Mouse (Mus musculus): ENCODE measurements at regions not wholly inside any gene's neighbourhood (a gene's known extent, or its start where the extent isn't known, plus 50 kb on each side); places are given as distances from the start of the nearest gene placed in this dataset.

DNA sequence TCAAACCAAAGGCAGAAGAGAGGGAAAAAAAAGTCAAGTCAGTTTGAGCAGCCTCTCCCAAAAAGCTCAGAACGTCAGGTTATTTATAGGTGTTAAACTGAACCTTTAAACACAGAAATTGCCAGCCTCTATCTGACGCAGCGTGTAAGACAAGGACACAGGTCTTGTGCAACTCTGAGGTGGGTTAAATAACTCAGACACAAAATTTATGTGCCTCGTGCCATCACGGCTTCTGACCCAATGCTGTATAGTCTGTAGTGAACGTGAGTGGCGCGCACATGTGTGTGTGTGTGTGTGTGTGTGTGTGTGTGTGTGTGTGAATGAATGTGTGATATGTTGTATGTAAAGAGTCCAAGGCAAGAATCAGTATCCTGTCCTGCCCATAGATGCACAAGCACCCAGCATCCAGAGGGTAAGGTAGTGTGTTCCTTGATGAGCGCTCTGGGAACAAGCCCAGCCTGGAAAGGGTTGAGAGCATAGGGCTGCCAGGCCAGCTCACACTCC lies 172.8 kb downstream of the Efnb2 start:
- H3K4me1 ChIP-seq (ENCODE audit: control insufficient read depth in 1 of 2, insufficient read depth in 2 of 2, low read length in 2 of 2), result no peaks in the 10 kb centered on the region
- no peaks in the 10 kb centered on the region for H3K36me3 ChIP-seq (ENCODE audit: control insufficient read depth in 1 of 2, insufficient read depth in 2 of 2, low read length in 2 of 2)
- TF ChIP-seq UBTF (IDR thresholded peaks at IDR 0.05; ENCODE audit: borderline replicate concordance, insufficient read depth, low read depth, low read length) (no peak), CHD2 (IDR thresholded peaks at IDR 0.05; ENCODE audit: low read length) (no peak), ZKSCAN1 (IDR thresholded peaks at IDR 0.05; ENCODE audit: low read depth, low read length) (no peak), NRF1 (IDR thresholded peaks at IDR 0.05; ENCODE audit: insufficient read depth, low read depth, low read length, poor library complexity, severe bottlenecking) (no peak), ZNF384 (IDR thresholded peaks at IDR 0.05; ENCODE audit: low read depth, low read length) (no peak), SMC3 (IDR thresholded peaks at IDR 0.05; ENCODE audit: low read depth, low read length) (no peak), E2F4 (IDR thresholded peaks at IDR 0.05; ENCODE audit: borderline replicate concordance, low read depth, low read length) (no peak), TAL1 (IDR thresholded peaks at IDR 0.05; ENCODE audit: low read length) (no peak), MXI1 (IDR thresholded peaks at IDR 0.05; ENCODE audit: low read depth, low read length) (no peak), MAFK (IDR thresholded peaks at IDR 0.05; ENCODE audit: borderline replicate concordance, low read depth, low read length) (no peak), EP300 (IDR thresholded peaks at IDR 0.05; ENCODE audit: low read depth in 1 of 2, low read length in 2 of 2) (no peak), JUND (IDR thresholded peaks at IDR 0.05; ENCODE audit: low read depth, low read length) (no peak), ZMIZ1 (IDR thresholded peaks at IDR 0.05; ENCODE audit: low read depth, low read length) (no peak), ETS1 (IDR thresholded peaks at IDR 0.05; ENCODE audit: low read depth, low read length) (no peak), MYB (IDR thresholded peaks at IDR 0.05; ENCODE audit: low read depth, low read length) (no peak), POLR2AphosphoS2 (IDR thresholded peaks at IDR 0.05; ENCODE audit: low read length) (no peak), TBP (IDR thresholded peaks at IDR 0.05; ENCODE audit: low read depth, low read length) (no peak)
- H3K27me3 ChIP-seq (ENCODE audit: control insufficient read depth in 1 of 2, insufficient read depth in 2 of 2, low read length in 2 of 2), result no peaks in the 10 kb centered on the region
- no peak overlapping the region for H3K9ac ChIP-seq (ENCODE audit: control insufficient read depth, low read depth, low read length, poor library complexity, severe bottlenecking)
- no peak overlapping the region for H3K27ac ChIP-seq (ENCODE audit: control insufficient read depth, low read depth, low read length)
- H3K79me2 ChIP-seq (ENCODE audit: control insufficient read depth, insufficient read depth, low read length, poor library complexity), result no peaks in the 10 kb centered on the region
- no peaks in the 10 kb centered on the region for H3K9me3 ChIP-seq (replicated peaks; ENCODE audit: insufficient read depth, low read length)
- no peak overlapping the region for H3K4me3 ChIP-seq (ENCODE audit: control insufficient read depth in 1 of 2, insufficient read depth in 1 of 2, low read depth in 2 of 2, low read length in 2 of 2)
- DNase-seq (ENCODE audit: low read depth, low spot score), result no peak

- DNase-seq (ENCODE audit: low read depth, low spot score), result no peak
- H3K9me3 ChIP-seq (replicated peaks; ENCODE audit: insufficient read depth, low read length), result no peaks in the 10 kb centered on the region
- no peaks in the 10 kb centered on the region for H3K36me3 ChIP-seq (ENCODE audit: control insufficient read depth in 1 of 2, insufficient read depth in 2 of 2, low read length in 2 of 2)
- H3K9ac ChIP-seq (ENCODE audit: control insufficient read depth, low read depth, low read length, poor library complexity, severe bottlenecking), result no peak overlapping the region
- no peaks in the 10 kb centered on the region for H3K4me1 ChIP-seq (ENCODE audit: control insufficient read depth in 1 of 2, insufficient read depth in 2 of 2, low read length in 2 of 2)
- no peak overlapping the region for H3K4me3 ChIP-seq (ENCODE audit: control insufficient read depth in 1 of 2, insufficient read depth in 1 of 2, low read depth in 2 of 2, low read length in 2 of 2)
- no peaks in the 10 kb centered on the region for H3K79me2 ChIP-seq (ENCODE audit: control insufficient read depth, insufficient read depth, low read length, poor library complexity)
- no peak overlapping the region for H3K27ac ChIP-seq (ENCODE audit: control insufficient read depth, low read depth, low read length)
- no peaks in the 10 kb centered on the region for H3K27me3 ChIP-seq (ENCODE audit: control insufficient read depth in 1 of 2, insufficient read depth in 2 of 2, low read length in 2 of 2)
- TF ChIP-seq TAL1 (IDR thresholded peaks at IDR 0.05; ENCODE audit: low read length), result no peak
- no peak for TF ChIP-seq GATA1 (IDR thresholded peaks at IDR 0.05; ENCODE audit: low read depth, low read length)
- TF ChIP-seq MAFK (IDR thresholded peaks at IDR 0.05; ENCODE audit: borderline replicate concordance, low read depth, low read length), result no peak
- no peak for TF ChIP-seq SMC3 (IDR thresholded peaks at IDR 0.05; ENCODE audit: low read depth, low read length)
- no peak for TF ChIP-seq CHD1 (IDR thresholded peaks at IDR 0.05; ENCODE audit: low read depth, low read length)
- no peak for TF ChIP-seq TCF12 (IDR thresholded peaks at IDR 0.05; ENCODE audit: low read depth, low read length)
- no peak for TF ChIP-seq UBTF (IDR thresholded peaks at IDR 0.05; ENCODE audit: borderline replicate concordance, insufficient read depth, low read depth, low read length)
- no peak for TF ChIP-seq CHD2 (IDR thresholded peaks at IDR 0.05; ENCODE audit: low read length)
- TF ChIP-seq JUND (IDR thresholded peaks at IDR 0.05; ENCODE audit: low read depth, low read length), result no peak
Measured at GRCm38 (mm10) chr8:8487706-8488105, 173.3 kb downstream of the Efnb2 start.
